Mouse (Mus musculus) adrenal gland, adult 2 months (tissue): ENCODE data around the gene Usp39. TPM values are rescaled to one million over a fixed set of nuclear protein-coding genes. Genes with fewer than 3 reads are reported as not detected.

Source experiments
- DNase-seq: peaks from one replicate; pipeline ENCODE4 v3.0.0; 2021
- long read RNA-seq: library from polyadenylated mRNA; stranded (forward); transcript quantifications from one replicate; pipeline ENCODE4 v2.0.0, GENCODE M21; 2021
- polyA plus RNA-seq: library from polyadenylated mRNA; depleted of rRNA; stranded (reverse); fragments of >200 nt; gene quantifications from 2 replicates; pipeline ENCODE4 v1.2.3, GENCODE M21; 2012; rRNA removed
- total RNA-seq, 2 experiments: library from RNA; stranded (reverse); gene quantifications; 2 replicates each; pipeline ENCODE4 v1.2.3; 2021

Usp39 gene
- 10 to 100 TPM; 31.2 to 32.4 TPM for total RNA-seq
- polyA plus RNA-seq = 8.5 and 10.9 TPM in 2 replicates
- long read RNA-seq, transcript Usp39-201 (13 exons, 2,244 nt) = major isoform, 35 of 38 reads
- long read RNA-seq, partial matches to known transcripts = 2 of 38 reads
- long read RNA-seq, other reads (novel, unspliced or antisense) = 1 of 38 reads

DNA sequence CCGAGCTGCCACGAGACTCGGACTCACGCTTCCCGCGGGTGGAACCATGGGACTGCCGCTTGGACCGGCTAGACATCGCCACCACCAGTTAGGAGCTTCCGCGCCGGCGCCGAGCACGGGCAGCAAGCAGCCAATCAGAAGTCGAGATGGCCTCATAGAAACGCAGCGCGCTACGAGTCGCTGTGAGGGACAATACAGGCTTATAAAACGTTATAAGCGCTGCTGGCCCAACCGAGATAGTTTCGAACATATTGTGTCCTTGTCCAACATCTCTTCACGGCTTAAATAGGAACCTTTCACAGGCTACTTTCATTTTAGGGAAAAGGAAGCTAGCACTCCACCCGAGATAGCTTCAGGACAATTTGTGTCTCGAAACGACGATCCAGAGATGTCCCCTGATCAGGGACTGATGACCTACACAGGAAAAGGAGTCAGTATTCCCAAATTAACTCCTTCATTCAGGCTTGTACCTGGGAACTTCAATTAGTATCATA, at the start of gene Usp39:
Gene Usp39, minus strand, starts transcription at position 111 of the 494 bp plus-strand sequence.
- peak; percentile 95 for DNase-seq

- no peak for DNase-seq
These were observed 47.4 kb upstream of the Usp39 start for GRCm38 (mm10) chr6:72392341-72392740.

GRCm38 (mm10) chr6:72390795-72391521, 46.0 kb upstream of the Usp39 start:
- DNase-seq = peak; percentile 90

- DNase-seq = peak; percentile 95
These were observed 45.2 kb upstream of the Usp39 start, which contains the start of gene Vamp8 for GRCm38 (mm10) chr6:72389941-72390771. Vamp8 (minus strand) TSS chr6:72390703.

DNA sequence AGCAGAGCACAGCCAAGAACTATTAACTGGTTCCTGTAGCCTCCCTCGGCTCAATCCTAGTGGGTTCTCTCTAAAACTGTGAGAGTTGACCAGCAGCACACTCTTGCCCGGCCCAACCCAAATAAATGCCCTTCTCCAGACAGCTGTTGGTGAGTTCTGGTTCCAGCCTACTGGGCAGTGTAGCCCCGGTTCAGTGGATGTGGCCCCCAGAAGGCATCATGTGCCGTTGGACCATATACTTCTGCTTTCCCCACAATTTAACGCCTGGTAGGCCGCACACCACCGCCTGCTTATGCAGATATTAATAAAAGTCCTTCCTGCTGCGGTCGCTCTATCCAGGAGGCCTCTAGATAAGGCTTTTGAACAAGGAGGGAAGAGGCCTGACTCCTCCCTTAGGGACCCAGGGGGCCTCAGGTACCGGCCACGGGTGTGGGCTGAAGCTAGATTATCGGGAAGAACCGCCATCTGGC, 44.5 kb upstream of the Usp39 start:
- no peak for DNase-seq

GRCm38 (mm10) chr6:72388791-72389329, 43.9 kb upstream of the Usp39 start:
- DNase-seq = no peak

GRCm38 (mm10) chr6:72388266-72388665, 43.3 kb upstream of the Usp39 start:
- no peak for DNase-seq

GRCm38 (mm10) chr6:72387816-72388215, 42.8 kb upstream of the Usp39 start:
- no peak for DNase-seq

DNA sequence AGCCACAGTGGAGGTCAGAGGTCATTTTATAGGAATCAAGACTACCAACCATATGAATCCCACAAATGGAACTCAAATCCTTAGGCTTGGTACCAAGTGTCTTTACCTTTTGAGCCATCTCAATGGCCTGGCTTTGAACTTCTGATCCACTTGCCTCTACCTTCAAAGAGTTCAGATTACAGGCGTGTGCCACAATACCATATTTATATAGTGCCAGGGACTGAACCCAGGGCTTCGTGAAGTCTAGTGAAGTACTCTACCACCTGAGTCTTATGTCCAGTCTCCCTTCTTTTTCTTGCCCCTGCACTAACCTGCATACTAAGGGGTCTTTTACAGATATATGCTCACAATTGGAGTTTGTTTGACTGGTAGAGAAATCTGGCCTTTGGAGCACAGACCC, 41.6 kb upstream of the Usp39 start:
- no peak for DNase-seq

GRCm38 (mm10) chr6:72385258-72385657, 40.3 kb upstream of the Usp39 start:
- no peak for DNase-seq

DNA sequence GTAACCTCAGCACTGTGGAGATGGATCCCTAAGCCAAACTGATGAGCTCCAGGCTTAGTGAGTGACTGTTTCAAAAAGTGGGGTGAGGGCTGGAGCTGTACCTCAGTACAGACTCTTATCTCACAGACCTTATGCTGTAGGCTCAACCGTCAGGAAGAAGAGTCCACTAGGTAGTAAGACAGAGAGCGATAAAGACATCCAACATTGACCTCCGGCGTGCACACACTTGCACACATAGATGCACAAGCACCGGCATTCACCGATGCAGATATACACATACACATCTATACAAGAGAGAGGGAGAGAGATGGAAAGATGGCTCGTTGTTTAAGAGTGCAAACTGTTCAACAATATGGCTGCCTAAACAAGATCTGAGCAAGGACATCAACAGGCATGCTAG, 39.0 kb upstream of the Usp39 start:
- DNase-seq = no peak

DNA sequence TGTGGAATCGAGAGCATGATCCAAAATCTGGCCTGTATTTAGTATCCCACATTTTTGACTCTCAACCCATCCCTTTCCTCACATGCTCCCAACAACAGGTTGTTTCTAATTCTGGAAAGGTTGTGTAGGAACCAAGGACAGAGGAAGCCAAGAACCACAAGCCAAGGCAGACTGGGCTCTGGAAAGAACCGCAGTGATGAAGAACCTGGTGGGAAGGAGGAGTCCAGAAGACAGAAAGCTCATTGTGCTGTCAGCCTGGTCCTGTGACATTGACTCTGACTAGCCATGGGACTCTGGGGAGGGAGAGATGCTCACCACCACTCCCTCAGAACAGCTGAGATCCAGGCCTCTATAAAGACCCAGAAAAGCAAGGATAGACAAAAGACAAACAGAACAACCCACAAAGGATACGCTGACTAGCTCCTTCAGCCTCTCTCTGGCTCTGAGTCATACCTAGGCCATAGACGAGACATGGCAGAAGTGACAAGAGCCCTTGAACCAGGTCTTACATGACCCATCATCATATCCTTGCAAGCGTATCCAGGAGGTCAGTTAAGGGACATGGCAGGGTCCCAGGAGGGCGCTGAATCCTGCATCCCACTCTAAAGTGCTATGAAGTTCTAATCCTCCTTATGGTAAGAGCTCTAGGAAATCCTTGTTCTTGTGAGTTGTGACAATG, 38.3 kb upstream of the Usp39 start:
- DNase-seq = no peak

DNA sequence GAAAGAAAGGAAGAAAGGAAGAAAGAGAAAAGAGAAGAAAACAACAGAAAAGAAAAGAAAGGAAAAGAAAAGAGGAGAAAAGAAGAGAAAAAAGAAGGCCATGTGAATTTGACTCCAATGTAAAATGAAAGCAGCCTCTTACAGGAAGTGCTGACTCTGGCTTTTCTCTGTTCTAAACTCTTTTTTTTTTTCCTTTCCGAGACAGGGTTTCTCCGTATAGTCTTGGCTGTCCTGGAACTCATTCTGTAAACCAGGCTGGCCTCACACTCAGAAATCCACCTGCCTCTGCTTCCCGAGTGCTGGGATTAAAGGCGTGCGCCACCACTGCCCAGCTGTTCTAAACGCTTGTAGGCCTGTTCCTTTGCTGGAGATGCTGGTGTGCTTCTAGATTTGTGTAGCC, 37.5 kb upstream of the Usp39 start:
- no peak for DNase-seq

DNA sequence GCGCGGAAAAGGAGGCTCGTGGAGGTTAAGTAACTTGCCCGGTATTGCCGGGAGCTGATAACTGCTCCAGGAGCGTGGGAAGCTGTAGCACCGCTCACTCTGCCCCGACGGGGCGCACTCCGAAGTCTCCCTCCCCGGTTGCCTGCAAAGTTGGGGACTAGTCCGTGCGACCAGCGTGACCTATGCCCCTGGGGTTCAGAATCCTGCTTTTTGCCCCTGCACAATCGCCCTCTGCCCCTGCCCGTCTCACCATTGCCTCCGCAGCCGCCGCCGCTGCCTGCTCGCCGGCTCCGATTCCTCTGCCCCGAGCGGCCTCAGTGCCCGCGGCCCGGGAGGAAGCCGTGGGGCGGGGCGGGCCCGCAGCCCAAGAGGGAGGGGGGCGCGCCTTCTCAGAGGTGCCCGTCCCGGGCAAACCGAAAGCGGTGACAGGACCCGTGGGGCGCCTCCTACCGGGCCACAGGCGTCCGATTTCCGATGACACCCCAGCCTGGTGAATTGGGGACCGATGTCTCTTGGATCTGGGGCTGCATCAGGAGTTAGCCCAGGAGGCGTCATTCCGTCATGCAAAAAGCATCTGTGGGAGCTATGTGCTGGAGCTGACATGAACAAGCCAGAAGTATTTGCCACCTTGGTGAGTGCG, 35.3 kb upstream of the Usp39 start, which contains the start of gene Vamp5:
Gene Vamp5, minus strand, starts transcription at position 338 of the 640 bp plus-strand sequence.
- peak; percentile 92 for DNase-seq

GRCm38 (mm10) chr6:72379377-72380130, 34.6 kb upstream of the Usp39 start:
- peak; percentile 39 for DNase-seq

DNA sequence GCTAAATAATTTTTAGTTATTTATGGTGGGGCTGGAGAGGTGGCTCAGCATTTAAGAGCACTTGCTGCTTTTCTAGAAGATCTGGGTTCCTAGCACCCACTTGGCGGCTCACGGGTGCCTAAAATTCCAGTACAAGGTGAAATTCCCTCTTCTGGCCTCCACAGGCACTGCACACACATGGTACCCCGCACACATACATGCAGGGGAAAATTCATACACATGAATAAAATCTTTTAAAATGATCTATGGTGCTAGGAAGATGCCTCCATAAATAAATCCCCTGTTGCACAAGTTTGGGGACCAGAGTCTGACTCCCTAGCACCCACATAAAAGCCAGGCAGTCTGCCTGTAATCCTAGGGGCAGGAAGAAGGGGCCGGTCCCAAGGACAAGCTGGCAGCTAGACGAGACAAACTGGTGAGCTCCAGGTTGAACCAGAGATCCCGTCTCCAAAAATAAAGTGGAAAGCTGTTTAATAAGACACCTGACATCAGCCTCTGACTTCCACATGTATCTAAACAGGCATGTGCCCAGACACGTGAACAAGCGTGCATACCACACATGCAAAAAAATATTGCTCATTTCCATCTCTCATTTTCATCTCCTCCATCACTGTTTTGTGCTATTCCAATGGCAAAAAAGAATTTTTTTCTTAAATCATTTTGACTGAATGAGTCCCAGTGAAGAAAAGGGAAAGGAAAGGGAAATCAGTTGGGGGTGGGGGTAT, 33.7 kb upstream of the Usp39 start:
- DNase-seq = no peak

DNA sequence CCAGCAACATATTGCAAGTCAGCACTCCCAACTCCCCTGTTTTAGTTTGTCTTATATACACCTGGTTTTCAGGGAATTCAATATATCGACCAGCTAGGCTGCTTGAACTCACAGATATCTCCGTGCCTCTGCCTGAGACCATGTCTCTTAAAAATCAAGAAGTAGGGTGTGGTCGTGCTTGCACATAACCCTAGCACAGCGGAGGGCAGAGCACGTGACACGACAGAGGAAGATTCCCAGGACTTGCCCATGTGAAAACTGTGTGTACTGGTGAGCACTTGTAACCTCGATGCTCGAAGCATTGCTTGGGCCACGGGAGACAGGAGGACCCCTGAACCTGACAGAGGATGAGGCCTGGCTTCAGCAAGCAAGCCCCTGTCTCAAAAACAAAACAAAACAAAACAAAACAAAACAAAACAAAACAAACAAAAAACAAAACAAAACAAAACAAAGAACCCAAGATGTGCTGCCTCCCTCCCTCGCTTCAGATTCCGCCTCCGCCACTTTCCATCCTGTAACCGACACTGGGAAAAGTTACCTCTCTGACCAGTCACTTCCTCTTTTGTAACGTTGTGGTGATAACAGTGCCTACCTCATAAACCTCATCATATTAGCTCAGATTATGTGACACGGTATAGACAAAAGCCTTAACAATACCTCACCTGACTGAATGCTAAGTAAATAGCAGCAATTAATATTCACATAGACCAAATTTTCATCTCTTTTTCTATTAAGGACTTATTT, 30.0 kb upstream of the Usp39 start:
- DNase-seq = no peak

DNA sequence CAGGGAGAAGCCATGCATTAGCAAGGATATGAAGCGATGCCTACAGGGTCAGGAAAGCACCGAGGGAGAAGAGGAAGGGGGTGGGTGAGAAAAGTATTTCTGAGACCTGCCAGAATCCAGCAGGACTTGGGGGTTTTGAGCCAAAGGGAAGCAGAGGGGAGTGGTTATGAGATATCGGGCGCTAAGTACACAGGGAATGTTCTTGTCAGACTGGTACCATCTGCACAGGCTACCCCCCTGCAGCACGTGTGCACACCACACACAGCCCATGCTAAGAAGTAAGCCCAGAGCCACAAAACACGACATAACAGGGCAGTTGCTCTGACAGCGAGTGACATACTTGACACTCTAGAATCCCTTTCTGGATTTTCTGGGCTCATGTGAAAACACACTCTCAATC, 29.2 kb upstream of the Usp39 start:
- DNase-seq = no peak

- no peak for DNase-seq
These were observed 28.2 kb upstream of the Usp39 start for GRCm38 (mm10) chr6:72373184-72373583.
